Mouse (Mus musculus): Measurements from ENCODE around the gene Rapgef2. TPM values are rescaled to one million over a fixed set of nuclear protein-coding genes. Genes with fewer than 3 reads are reported as not detected.

The Rapgef2 gene
- polyA plus RNA-seq, 1 experiment from 2014 or later, result 13.9 TPM

DNA sequence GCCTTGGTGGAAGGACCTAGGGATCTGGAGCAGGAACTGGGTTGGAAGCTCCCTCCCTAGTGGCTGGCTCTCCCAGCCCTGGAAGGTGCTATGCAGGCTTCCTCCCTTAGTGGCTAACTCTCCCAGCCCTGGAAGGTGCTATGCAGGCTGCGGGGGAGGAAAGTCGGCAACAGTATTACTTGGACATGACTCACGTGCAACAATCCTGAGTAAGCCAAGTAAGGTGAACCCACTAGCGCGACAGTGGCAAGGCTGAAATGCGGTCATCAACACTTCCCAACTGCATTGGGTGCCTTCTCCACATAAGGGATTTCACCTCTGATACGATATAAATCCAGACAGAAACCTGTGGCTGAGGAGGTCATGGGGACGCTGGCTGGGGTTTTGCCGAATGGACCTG is 42.0 kb downstream of the Rapgef2 start:
- Histone ChIP-seq H3K9me3 (ENCODE audit: control insufficient read depth, low read length) (no peaks in the 10 kb centered on the region), H3K9ac (no peak overlapping the region), H3K27ac (no peak overlapping the region), H3K4me3 (replicated peaks; ENCODE audit: low read length) (no peak overlapping the region), H3K4me2 (replicated peaks) (no peak overlapping the region), H3K4me1 (replicated peaks; ENCODE audit: control insufficient read depth, insufficient read depth, low read length) (peaks cover 9% of the 10 kb centered on the region; the same call in 1 of the 2 replicates), H3K27me3 (ENCODE audit: control insufficient read depth, insufficient read depth, low read length) (no peaks in the 10 kb centered on the region), H3K36me3 (replicated peaks; ENCODE audit: control insufficient read depth, insufficient read depth) (no peaks in the 10 kb centered on the region)
- WGBS, result 83% methylated on average over 9 of the region's 9 CpGs
- no peak for ATAC-seq (ENCODE audit: low FRiP score)
- DNase-seq (ENCODE audit: low spot score), result no peak

GRCm38 (mm10) chr3:79242922-79243705 is 43.2 kb downstream of the Rapgef2 start:
- Histone ChIP-seq H3K9me3 (ENCODE audit: control insufficient read depth, low read length) (no peaks in the 10 kb centered on the region), H3K9ac (no peak overlapping the region), H3K27ac (no peak overlapping the region), H3K4me2 (replicated peaks) (no peak overlapping the region), H3K27me3 (ENCODE audit: control insufficient read depth, insufficient read depth, low read length) (no peaks in the 10 kb centered on the region), H3K4me1 (replicated peaks; ENCODE audit: control insufficient read depth, insufficient read depth, low read length) (peaks cover 9% of the 10 kb centered on the region; the same call in 1 of the 2 replicates), H3K4me3 (replicated peaks; ENCODE audit: low read length) (no peak overlapping the region), H3K36me3 (replicated peaks; ENCODE audit: control insufficient read depth, insufficient read depth) (no peaks in the 10 kb centered on the region)
- no peak for DNase-seq (ENCODE audit: low spot score)
- no peak for ATAC-seq (ENCODE audit: low FRiP score)
- WGBS, result 82% methylated on average over 12 of the region's 12 CpGs

- Histone ChIP-seq H3K9ac (no peak overlapping the region), H3K4me2 (replicated peaks) (no peak overlapping the region), H3K36me3 (replicated peaks; ENCODE audit: control insufficient read depth, insufficient read depth) (no peaks in the 10 kb centered on the region), H3K4me1 (replicated peaks; ENCODE audit: control insufficient read depth, insufficient read depth, low read length) (peaks cover 9% of the 10 kb centered on the region; the same call in 1 of the 2 replicates), H3K9me3 (ENCODE audit: control insufficient read depth, low read length) (no peaks in the 10 kb centered on the region), H3K27me3 (ENCODE audit: control insufficient read depth, insufficient read depth, low read length) (no peaks in the 10 kb centered on the region), H3K27ac (no peak overlapping the region), H3K4me3 (replicated peaks; ENCODE audit: low read length) (no peak overlapping the region)
- no peak for ATAC-seq (ENCODE audit: low FRiP score)
- 77% methylated on average over 8 of the region's 8 CpGs for WGBS
- no peak for DNase-seq (ENCODE audit: low spot score)
These were observed 44.0 kb downstream of the Rapgef2 start for GRCm38 (mm10) chr3:79242298-79242697.

GRCm38 (mm10) chr3:79239066-79239462 is 47.3 kb downstream of the Rapgef2 start:
- Histone ChIP-seq H3K9me3 (ENCODE audit: control insufficient read depth, low read length) (no peaks in the 10 kb centered on the region), H3K4me2 (replicated peaks) (no peak overlapping the region), H3K27ac (no peak overlapping the region), H3K4me3 (replicated peaks; ENCODE audit: low read length) (no peak overlapping the region), H3K9ac (no peak overlapping the region), H3K4me1 (replicated peaks; ENCODE audit: control insufficient read depth, insufficient read depth, low read length) (peaks cover 3% of the 10 kb centered on the region; the same call in 1 of the 2 replicates), H3K27me3 (ENCODE audit: control insufficient read depth, insufficient read depth, low read length) (no peaks in the 10 kb centered on the region), H3K36me3 (replicated peaks; ENCODE audit: control insufficient read depth, insufficient read depth) (no peaks in the 10 kb centered on the region)
- WGBS, result 92% methylated on average over 6 of the region's 6 CpGs
- ATAC-seq (ENCODE audit: low FRiP score) (no peak), DNase-seq (ENCODE audit: low spot score) (no peak)

DNA sequence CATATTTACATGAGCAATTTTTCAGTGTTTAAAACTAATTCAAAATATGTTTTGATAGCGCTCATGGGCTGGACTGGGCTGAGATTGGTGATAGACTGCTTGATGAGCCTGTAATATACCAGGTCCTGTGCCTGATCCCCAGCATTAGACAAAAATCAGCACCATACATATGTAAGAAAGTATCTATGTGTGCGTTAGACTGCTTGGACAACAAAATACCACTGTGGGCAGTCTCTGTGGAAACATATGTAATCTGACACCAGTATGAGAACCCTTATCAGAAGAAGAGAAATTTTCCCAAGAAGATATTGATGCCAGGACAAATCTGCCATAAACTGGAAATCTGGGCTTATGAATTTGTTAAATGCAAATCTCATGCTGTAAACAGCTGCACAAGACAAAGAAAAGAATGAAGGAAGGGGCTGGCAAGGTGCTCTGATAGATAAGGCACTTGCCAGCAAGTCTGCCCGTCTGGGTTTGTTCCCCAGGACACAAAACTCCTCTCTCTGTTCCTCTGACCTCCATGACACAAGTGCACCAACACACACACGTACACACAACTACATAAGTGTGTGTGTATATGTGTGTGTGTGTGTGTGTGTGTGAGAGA is 47.8 kb downstream of the Rapgef2 start:
- peaks cover 3% of the 10 kb centered on the region; the same call in 1 of the 2 replicates for H3K4me1 ChIP-seq (replicated peaks; ENCODE audit: control insufficient read depth, insufficient read depth, low read length)
- H3K9me3 ChIP-seq (ENCODE audit: control insufficient read depth, low read length), result no peaks in the 10 kb centered on the region
- 76% methylated on average over 4 of the region's 4 CpGs for WGBS
- no peak overlapping the region for H3K4me2 ChIP-seq (replicated peaks)
- no peaks in the 10 kb centered on the region for H3K36me3 ChIP-seq (replicated peaks; ENCODE audit: control insufficient read depth, insufficient read depth)
- H3K4me3 ChIP-seq (replicated peaks; ENCODE audit: low read length), result no peak overlapping the region
- H3K27me3 ChIP-seq (ENCODE audit: control insufficient read depth, insufficient read depth, low read length), result no peaks in the 10 kb centered on the region
- DNase-seq (ENCODE audit: low spot score) (no peak), ATAC-seq (ENCODE audit: low FRiP score) (no peak)
- no peak overlapping the region for H3K9ac ChIP-seq
- no peak overlapping the region for H3K27ac ChIP-seq

DNA sequence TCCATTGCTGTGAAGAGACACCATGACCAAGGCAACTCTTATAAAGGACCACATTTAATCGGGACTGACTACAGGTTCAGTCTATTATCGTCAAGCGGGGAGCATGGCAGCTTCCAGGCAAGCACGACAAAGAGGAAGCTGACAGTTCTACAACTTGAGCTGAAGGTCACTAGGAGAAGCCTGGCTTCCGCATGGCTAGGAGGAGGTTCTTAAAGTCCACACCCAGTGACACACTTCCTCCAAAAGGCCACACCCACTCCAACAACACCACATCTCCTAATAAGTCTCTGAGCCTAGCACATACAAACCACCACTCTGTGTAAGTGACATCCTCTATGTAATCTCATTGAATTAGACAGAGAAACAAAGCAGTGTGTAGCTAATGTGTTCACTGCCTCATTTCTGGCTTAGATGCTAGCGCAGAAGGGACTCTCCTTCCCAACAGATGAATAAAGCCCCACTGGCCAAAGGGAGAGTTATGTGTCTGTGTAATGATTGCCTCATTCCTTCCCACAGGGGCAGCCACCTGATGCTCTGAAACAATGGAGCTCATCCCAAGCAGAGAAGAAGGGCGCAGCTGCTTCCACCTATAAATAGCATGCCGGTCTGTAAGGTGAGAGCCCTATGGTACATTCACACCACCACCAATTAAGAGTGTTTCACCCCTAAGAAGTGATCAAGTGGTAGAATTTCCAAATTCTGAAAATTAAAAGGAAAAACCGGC is 48.5 kb downstream of the Rapgef2 start:
- H3K4me1 ChIP-seq (replicated peaks; ENCODE audit: control insufficient read depth, insufficient read depth, low read length), result peaks cover 3% of the 10 kb centered on the region; the same call in 1 of the 2 replicates
- WGBS, result 91% methylated on average over 9 of the region's 9 CpGs
- H3K27me3 ChIP-seq (ENCODE audit: control insufficient read depth, insufficient read depth, low read length), result no peaks in the 10 kb centered on the region
- DNase-seq (ENCODE audit: low spot score) (no peak), ATAC-seq (ENCODE audit: low FRiP score) (no peak)
- H3K9ac ChIP-seq, result no peak overlapping the region
- H3K9me3 ChIP-seq (ENCODE audit: control insufficient read depth, low read length), result no peaks in the 10 kb centered on the region
- H3K4me3 ChIP-seq (replicated peaks; ENCODE audit: low read length), result no peak overlapping the region
- H3K4me2 ChIP-seq (replicated peaks), result no peak overlapping the region
- H3K27ac ChIP-seq, result no peak overlapping the region
- H3K36me3 ChIP-seq (replicated peaks; ENCODE audit: control insufficient read depth, insufficient read depth), result no peaks in the 10 kb centered on the region

DNA sequence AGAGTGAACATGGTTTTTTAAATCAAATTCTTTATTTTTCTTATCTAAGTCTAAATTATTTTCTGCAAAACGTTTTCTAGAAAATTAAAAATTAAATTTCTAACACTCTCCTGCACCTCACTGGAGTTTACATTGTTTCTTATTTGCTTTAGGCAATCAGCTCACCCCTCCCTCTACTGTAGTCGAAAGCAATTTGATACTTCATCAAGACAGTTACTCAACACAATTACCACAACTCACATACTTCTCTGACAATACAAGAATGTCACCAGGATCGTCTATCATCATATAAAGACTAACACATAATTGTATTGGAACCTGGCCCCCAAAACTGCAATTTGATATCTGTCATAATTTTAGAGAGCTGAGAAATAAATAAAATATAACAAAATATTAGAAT is 51.8 kb downstream of the Rapgef2 start:
- H3K27me3 ChIP-seq (ENCODE audit: control insufficient read depth, insufficient read depth, low read length), result no peaks in the 10 kb centered on the region
- no peak overlapping the region for H3K9ac ChIP-seq
- H3K4me3 ChIP-seq (replicated peaks; ENCODE audit: low read length), result no peak overlapping the region
- DNase-seq (ENCODE audit: low spot score) (no peak), ATAC-seq (ENCODE audit: low FRiP score) (no peak)
- H3K9me3 ChIP-seq (ENCODE audit: control insufficient read depth, low read length), result no peaks in the 10 kb centered on the region
- 73% methylated on average over 3 of the region's 3 CpGs for WGBS
- peaks cover 2% of the 10 kb centered on the region; the same call in 1 of the 2 replicates for H3K4me1 ChIP-seq (replicated peaks; ENCODE audit: control insufficient read depth, insufficient read depth, low read length)
- H3K4me2 ChIP-seq (replicated peaks), result no peak overlapping the region
- H3K27ac ChIP-seq, result no peak overlapping the region
- H3K36me3 ChIP-seq (replicated peaks; ENCODE audit: control insufficient read depth, insufficient read depth), result no peaks in the 10 kb centered on the region

DNA sequence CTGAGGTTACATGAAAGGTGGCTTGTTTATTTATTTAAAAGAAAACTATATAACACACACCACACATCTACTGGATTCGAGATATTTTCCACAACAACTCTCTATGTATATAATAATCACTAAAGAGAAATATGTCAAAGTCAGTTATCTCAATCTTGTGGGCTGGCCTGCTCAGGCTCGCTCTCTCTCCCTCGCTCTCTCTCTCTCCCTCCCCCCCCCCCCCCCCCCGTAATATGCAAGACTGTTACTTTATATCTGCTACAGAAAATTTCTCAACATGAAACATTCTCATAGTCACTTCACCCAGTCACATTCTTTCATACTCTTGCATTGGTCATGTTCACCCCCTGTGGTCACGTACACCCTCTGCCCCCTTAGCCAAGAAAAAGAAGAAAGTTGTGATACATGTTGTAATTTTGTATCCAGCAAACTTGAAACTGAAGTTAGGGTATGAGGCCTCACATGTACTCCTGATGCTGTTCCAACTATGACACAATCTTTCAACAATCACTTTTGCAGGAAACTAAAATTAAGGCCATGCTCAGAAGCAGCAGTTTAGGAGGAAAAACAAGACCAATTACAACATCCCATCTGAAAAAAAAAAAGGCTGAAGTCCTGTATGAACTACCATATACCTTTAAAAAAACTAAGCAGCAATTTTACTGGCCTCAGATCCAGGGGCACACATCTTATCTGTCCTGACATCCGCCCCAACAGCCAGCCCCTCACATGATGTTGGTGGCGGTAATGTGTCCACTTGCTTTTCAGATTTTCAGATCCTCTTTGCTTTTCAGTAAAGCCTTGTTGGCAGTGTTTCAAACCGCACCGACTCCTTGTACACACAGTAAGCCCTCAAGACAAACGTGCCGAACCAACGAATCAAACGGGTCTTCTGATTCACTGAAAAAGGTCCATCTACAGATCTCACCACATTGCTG is 52.6 kb downstream of the Rapgef2 start:
- DNase-seq (ENCODE audit: low spot score) (no peak), ATAC-seq (ENCODE audit: low FRiP score) (no peak)
- H3K9ac ChIP-seq, result no peak overlapping the region
- peaks cover 4% of the 10 kb centered on the region; the same call in 1 of the 2 replicates for H3K4me1 ChIP-seq (replicated peaks; ENCODE audit: control insufficient read depth, insufficient read depth, low read length)
- H3K27ac ChIP-seq, result no peak overlapping the region
- no peaks in the 10 kb centered on the region for H3K9me3 ChIP-seq (ENCODE audit: control insufficient read depth, low read length)
- 82% methylated on average over 13 of the region's 13 CpGs for WGBS
- no peaks in the 10 kb centered on the region for H3K27me3 ChIP-seq (ENCODE audit: control insufficient read depth, insufficient read depth, low read length)
- no peaks in the 10 kb centered on the region for H3K36me3 ChIP-seq (replicated peaks; ENCODE audit: control insufficient read depth, insufficient read depth)
- no peak overlapping the region for H3K4me2 ChIP-seq (replicated peaks)
- H3K4me3 ChIP-seq (replicated peaks; ENCODE audit: low read length), result no peak overlapping the region
